Mouse (Mus musculus) G1E (cell line): ENCODE measurements at regions not wholly inside any gene's neighbourhood (a gene's known extent, or its start where the extent isn't known, plus 50 kb on each side); places are given as distances from the start of the nearest gene placed in this dataset.

Experiments used
- ATAC-seq: 2 replicates; pipeline ENCODE4 v1.8.0; 2016; ENCODE audit warnings: mild to moderate bottlenecking; ENCODE audit not compliant: insufficient number of reproducible peaks, poor library complexity, low FRiP score, severe bottlenecking; ENCODE audit errors: extremely low read depth
- DNase-seq: peaks from one replicate; pipeline ENCODE4 v3.0.0; 2012; ENCODE audit warnings: low spot score
- H3K27me3 ChIP-seq: 2 replicates; pipeline ENCODE4 v1.6.1; 2012; ENCODE audit warnings: mild to moderate bottlenecking, low read length, inconsistent platforms; ENCODE audit not compliant: insufficient read depth
- H3K36me3 ChIP-seq: replicated peaks from 2 replicates; pipeline ENCODE3; 2012; ENCODE audit warnings: mild to moderate bottlenecking, inconsistent platforms
- H3K4me1 ChIP-seq: 2 replicates; pipeline ENCODE4 v1.6.1; 2012; ENCODE audit warnings: low read depth, low read length, inconsistent platforms, mixed read lengths; ENCODE audit not compliant: insufficient read depth
- H3K4me3 ChIP-seq: 2 replicates; pipeline ENCODE4 v1.5.1; 2012; ENCODE audit warnings: low read depth, mild to moderate bottlenecking, inconsistent platforms, low read length, moderate library complexity, mixed read lengths
- H3K9me3 ChIP-seq: replicated peaks from 2 replicates; pipeline ENCODE4 v1.6.1; 2012; ENCODE audit warnings: inconsistent platforms
- CTCF ChIP-seq: IDR thresholded peaks from 2 replicates; pipeline ENCODE4 v1.5.1; 2012; ENCODE audit warnings: low read depth, low read length, inconsistent platforms, mixed read lengths
- GATA1 ChIP-seq: IDR thresholded peaks from 2 replicates; pipeline ENCODE4 v1.6.1; 2012; ENCODE audit warnings: borderline replicate concordance, low read length, inconsistent platforms, mixed read lengths
- GATA2 ChIP-seq: IDR thresholded peaks from 2 replicates; pipeline ENCODE4 v1.6.1; 2012; ENCODE audit warnings: low read depth, low read length, inconsistent platforms, borderline replicate concordance
- POLR2AphosphoS5 ChIP-seq: IDR thresholded peaks from 2 replicates; pipeline ENCODE4 v1.6.1; 2012; ENCODE audit warnings: low read depth, low read length, inconsistent platforms; ENCODE audit not compliant: insufficient replicate concordance
- TAL1 ChIP-seq: conservative IDR thresholded peaks from 2 replicates; pipeline ENCODE4 v1.6.1; 2012; ENCODE audit warnings: low read depth, low read length, inconsistent platforms, mixed read lengths

- Histone ChIP-seq H3K4me1 (no peaks in the 10 kb centered on the region), H3K9me3 (peaks cover 80% of the 10 kb centered on the region), H3K27me3 (no peaks in the 10 kb centered on the region), H3K36me3 (no peaks in the 10 kb centered on the region), H3K4me3 (no peak overlapping the region; the same call in 1 of the 2 replicates)
- TF ChIP-seq POLR2AphosphoS5 (no peak), GATA2 (no peak), GATA1 (no peak), TAL1 (no peak), CTCF (no peak)
- no peak for ATAC-seq
- no peak for DNase-seq
Observed at GRCm38 (mm10) chr15:88399989-88400388, 200.1 kb upstream of the Zdhhc25 start.

- Histone ChIP-seq H3K4me3 (no peak overlapping the region; the same call in 1 of the 2 replicates), H3K9me3 (peaks cover 83% of the 10 kb centered on the region), H3K27me3 (no peaks in the 10 kb centered on the region), H3K36me3 (no peaks in the 10 kb centered on the region), H3K4me1 (no peaks in the 10 kb centered on the region)
- ATAC-seq (no peak), DNase-seq (no peak)
- TF ChIP-seq CTCF (no peak), TAL1 (no peak), GATA2 (no peak), POLR2AphosphoS5 (no peak)
Observed at GRCm38 (mm10) chr15:88400787-88401186, 199.3 kb upstream of the Zdhhc25 start.

DNA sequence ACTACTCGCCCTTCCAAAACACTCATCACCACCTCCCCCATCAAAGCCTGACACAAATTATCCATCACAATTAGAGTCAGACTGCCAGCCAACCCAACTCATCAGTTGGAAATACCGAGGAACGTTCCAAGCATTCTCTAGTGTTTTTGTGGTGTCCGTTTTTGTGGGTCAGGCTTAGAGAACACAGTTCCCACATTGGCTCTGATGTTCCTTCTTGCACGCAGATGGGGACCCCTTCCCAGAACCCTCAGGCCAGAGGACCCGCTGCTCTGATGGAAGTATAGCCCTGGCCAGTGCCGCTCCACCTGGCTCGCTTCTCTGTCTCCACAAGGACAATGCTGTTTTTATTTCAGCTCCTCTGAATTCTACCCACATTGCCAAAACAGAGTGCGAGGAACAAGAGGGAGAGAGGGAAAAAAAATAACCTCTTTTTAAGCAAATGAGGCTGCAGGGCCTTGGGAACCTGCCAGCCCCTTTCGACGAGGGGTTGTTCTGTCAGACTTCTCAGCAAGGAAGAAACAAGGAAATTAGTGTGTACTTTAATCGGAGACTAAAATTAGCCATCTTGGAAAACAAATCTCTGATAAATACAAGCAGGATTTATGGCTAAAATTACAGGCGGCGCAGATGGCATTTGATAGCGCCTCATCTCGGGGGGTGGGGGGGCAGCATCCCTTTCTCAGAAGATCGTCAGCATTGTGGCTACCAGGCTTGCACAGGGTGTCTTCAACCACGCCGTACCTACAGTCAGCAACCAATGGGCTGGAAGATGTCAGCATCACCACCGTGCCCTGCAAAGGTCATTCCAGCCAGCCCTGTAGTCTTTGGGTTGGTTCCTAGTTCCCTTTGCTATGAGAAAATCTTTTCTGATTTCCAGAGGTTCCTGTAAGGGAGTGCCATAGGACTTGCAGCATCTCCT lies 191.4 kb upstream of the Zdhhc25 start:
- H3K4me1 ChIP-seq: no peaks in the 10 kb centered on the region
- H3K27me3 ChIP-seq: no peaks in the 10 kb centered on the region
- no peak for ATAC-seq
- DNase-seq: no peak
- no peak for TF ChIP-seq CTCF
- TF ChIP-seq GATA1: no peak
- TF ChIP-seq POLR2AphosphoS5: no peak
- TF ChIP-seq GATA2: no peak
- TF ChIP-seq TAL1: no peak
- peaks cover 90% of the 10 kb centered on the region for H3K9me3 ChIP-seq
- no peak overlapping the region for H3K4me3 ChIP-seq
- H3K36me3 ChIP-seq: no peaks in the 10 kb centered on the region

GRCm38 (mm10) chr15:88414206-88414605 lies 185.9 kb upstream of the Zdhhc25 start:
- no peaks in the 10 kb centered on the region for H3K36me3 ChIP-seq
- DNase-seq (no peak), ATAC-seq (no peak)
- no peaks in the 10 kb centered on the region for H3K27me3 ChIP-seq
- H3K4me3 ChIP-seq: no peak overlapping the region
- no peaks in the 10 kb centered on the region for H3K4me1 ChIP-seq
- peaks cover 77% of the 10 kb centered on the region for H3K9me3 ChIP-seq
- TF ChIP-seq GATA1 (no peak), CTCF (no peak), POLR2AphosphoS5 (no peak), GATA2 (no peak), TAL1 (no peak)

GRCm38 (mm10) chr15:88418881-88419280 lies 181.2 kb upstream of the Zdhhc25 start:
- Histone ChIP-seq H3K9me3 (peaks cover 68% of the 10 kb centered on the region), H3K4me1 (no peaks in the 10 kb centered on the region), H3K27me3 (no peaks in the 10 kb centered on the region), H3K36me3 (no peaks in the 10 kb centered on the region), H3K4me3 (no peak overlapping the region)
- DNase-seq (no peak), ATAC-seq (no peak)
- TF ChIP-seq TAL1 (no peak), GATA1 (no peak), GATA2 (no peak), CTCF (no peak)

DNA sequence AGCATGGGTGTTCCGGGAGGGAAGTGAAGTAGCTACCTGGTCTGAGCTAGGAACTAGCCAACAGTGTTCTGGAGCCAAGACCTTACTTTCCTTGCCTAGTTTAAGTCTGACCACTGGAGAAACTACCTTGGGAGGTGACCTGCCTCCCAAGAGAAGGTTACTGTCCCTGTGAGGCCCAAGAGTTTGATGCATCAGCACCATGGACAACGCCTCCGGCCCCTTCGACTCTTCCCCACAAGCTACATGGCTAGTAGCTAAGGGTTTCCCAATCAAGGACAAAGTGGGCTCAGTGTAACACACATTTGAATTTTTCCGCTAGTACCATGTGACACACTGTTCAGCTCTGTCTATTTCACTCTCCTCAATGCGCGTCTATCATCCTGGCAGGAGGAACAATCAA lies 171.7 kb upstream of the Zdhhc25 start:
- Histone ChIP-seq H3K4me1 (no peaks in the 10 kb centered on the region), H3K27me3 (no peaks in the 10 kb centered on the region), H3K9me3 (peaks cover 51% of the 10 kb centered on the region), H3K4me3 (no peak overlapping the region), H3K36me3 (no peaks in the 10 kb centered on the region)
- no peak for TF ChIP-seq CTCF
- TF ChIP-seq GATA1: no peak
- no peak for TF ChIP-seq TAL1
- no peak for TF ChIP-seq GATA2
- no peak for TF ChIP-seq POLR2AphosphoS5
- DNase-seq: no peak
- ATAC-seq: no peak

DNA sequence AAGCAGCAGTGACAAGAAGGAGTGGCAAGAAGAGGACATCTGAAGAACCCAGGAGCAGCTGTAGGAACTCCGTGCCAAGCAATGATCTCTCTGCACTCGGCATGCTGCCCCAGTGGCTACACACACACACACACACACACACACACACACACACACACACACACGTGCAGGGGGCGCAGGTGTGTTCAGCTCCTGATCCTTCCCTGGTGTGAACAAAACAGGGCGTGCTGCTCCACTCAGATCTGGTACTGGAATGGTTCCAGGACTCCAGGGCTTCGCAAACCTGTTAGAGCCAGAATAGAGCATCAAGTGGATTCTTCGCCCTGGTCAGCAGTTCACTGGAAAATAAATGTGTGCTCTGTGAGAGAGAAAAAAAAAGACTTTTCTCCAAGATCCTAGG lies 169.2 kb upstream of the Zdhhc25 start:
- no peaks in the 10 kb centered on the region for H3K36me3 ChIP-seq
- no peaks in the 10 kb centered on the region for H3K4me1 ChIP-seq
- H3K4me3 ChIP-seq: no peak overlapping the region
- no peak for DNase-seq
- H3K27me3 ChIP-seq: no peaks in the 10 kb centered on the region
- TF ChIP-seq POLR2AphosphoS5 (no peak), GATA2 (no peak), CTCF (no peak), GATA1 (no peak), TAL1 (no peak)
- H3K9me3 ChIP-seq: peaks cover 65% of the 10 kb centered on the region
- no peak for ATAC-seq
